Mouse (Mus musculus) neutrophil, adult 65 days (primary cell): Measurements from ENCODE around the gene Pus1. TPM values are rescaled to one million over a fixed set of nuclear protein-coding genes. Genes with fewer than 3 reads are reported as not detected.

ENCODE experiments used
- total RNA-seq: library from RNA; stranded (reverse); gene quantifications from 2 replicates; pipeline ENCODE4 v1.2.4, GENCODE M21; 2023

Gene Pus1
- 10.8 and 11.6 TPM in 2 replicates for total RNA-seq

DNA sequence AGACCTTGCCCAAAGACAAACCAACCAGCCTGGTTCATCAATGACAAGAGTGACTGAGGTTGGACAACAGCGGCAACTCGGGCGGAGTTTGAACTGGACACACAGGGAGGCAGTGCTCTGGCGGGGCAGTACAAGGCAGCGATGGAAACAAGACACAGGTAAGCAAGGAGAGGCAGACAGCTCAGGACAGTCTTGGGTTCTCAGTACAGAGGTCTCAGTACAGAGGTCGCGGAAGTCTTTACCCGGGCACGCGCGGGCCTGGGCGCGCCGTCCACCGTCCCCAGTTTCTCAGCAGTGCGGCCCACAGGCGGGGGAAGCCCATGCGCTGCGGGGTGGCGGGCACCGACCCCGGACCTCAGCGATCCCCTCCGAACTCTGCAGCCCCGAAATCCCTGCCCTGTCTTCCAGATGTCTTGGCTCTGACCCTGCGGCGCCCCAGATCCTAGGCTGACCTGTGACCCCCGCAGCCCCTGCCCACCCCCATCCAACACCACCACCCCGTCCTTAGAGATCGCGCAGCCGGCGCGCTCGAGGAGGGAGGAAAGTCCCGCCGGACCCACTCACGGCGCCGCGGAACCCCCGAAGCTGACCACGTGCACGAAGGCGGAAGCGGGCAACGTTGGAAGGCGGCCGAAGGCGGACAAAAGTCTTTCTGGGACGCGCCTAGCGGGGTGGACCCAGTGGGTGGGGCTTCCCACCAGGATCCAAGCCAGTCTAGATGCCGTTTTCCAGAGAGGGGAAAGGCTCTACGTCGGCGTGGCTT, at the start of gene Pus1:
Gene Pus1, minus strand, starts transcription at position 662 of the 763 bp plus-strand sequence.

DNA sequence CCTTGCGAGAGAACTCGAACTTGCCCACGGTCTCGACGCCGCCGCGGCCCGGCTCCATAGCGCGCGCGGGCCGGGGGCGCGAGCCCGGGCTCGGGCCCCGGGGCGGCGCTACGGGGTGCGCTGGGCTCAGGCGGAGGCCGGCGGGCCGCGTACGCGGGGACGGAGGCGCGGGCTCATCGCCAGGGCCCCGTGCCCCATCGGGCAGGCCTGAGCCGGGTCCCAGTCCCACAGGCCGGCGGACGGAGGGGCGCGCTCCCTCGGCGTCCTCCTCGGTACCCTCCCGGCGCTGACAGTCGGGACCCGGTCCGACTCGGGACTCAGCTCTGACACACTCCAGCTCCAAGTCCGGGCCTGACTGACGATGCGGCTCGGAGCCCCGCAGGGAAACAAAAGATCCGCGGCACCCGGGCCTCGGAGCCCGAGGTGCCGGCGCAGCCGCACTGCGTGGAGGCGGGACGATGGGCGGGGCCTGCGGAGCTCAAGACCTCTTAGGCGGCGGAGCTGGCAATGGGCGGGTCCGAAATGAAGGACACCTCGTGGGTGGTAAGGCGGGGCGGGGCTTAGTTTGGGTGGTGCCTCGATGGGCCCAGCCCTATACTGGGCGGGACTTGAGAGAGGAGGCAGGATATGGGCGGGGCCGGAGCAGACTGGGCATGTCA, 29.3 kb upstream of the Pus1 start, which contains the start of gene Ulk1:
Gene Ulk1, minus strand, starts transcription at position 431 of the 659 bp plus-strand sequence.

DNA sequence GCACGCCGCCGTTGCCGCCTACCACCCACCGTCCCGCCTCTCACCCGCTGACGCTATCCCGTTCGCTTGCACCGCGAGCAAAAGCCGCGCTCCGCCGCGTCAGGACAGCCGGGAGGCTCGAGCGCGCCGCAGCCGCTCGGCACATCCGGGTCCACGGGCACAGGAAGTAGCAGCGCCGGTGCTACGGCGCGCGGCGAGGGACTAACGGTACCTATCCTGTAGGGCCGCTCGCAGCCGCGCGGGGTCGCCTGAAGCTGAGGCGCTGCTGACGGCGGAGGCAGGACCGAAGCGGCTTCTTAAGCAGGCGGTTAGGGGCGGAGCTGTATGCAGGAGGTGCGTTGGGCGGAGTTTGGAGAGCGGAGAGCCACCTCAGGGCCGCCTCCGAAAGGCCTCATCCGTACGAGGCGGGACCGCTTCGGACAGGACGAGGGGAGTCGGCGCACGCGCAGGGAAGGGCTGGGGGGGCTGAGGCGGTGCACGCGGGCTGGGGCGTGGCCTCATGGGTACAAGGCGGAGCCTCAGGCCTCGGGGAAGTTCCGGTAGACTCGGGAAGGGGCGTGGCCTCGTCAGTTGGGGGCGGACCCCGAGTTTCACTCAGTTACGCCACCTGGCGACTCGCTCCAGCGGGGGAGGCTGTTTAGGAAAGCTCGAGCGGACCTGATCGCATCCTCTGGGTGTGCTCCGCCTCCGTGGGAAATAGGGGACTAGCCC, 9.9 kb downstream of the Pus1 start, which contains the start of gene Ep400:
Gene Ep400, minus strand, starts transcription at position 270 of the 711 bp plus-strand sequence.

Other genes with a start within 250 kb of the Pus1 start
- gene Galnt9, start 236.3 kb downstream of the Pus1 start, total RNA-seq = 3.0 and 3.8 TPM in 2 replicates
- gene Noc4l, start 127.2 kb downstream of the Pus1 start, total RNA-seq = 23.1 and 25.6 TPM in 2 replicates
- 15.2 and 27.9 TPM in 2 replicates for gene Ddx51, start 127.2 kb downstream of the Pus1 start, total RNA-seq
- gene Ep400, start 9.9 kb downstream of the Pus1 start, total RNA-seq = 127 and 151 TPM in 2 replicates
- gene Ulk1, start 29.4 kb upstream of the Pus1 start, total RNA-seq = 176 and 241 TPM in 2 replicates
- gene Hscb, start 59.1 kb upstream of the Pus1 start, total RNA-seq = 6.4 and 6.5 TPM in 2 replicates
- 9.3 and 9.4 TPM in 2 replicates for gene Chek2, start 59.3 kb upstream of the Pus1 start, total RNA-seq
- 0.95 and 1.9 TPM in 2 replicates for gene Ttc28, start 99.1 kb upstream of the Pus1 start, total RNA-seq